Comparison of ENCODE assay signal across 15 mouse cellular contexts in genomic region chr3:60046221-60046913, GRCm38 (mm10). TPM values are rescaled to one million over a fixed set of nuclear protein-coding genes. Genes with fewer than 3 reads are reported as not detected.
"Had no signal": no experiment of that assay in that cellular context is flagged by ENCODE, and none has a peak within 500 bp of the region (broad histone marks: within the 10 kb centered on the region; RNA-seq: fewer than 3 reads in every experiment).

No protein-coding gene starts in this region.

- H3K9me3 ChIP-seq: hindbrain, embryonic 13.5 days; limb, embryonic 10.5 days; liver, embryonic 15.5 days; midbrain, embryonic 13.5 days had no signal

- ATAC-seq: hindbrain, postnatal 0 days; midbrain, embryonic 13.5 days had no signal

- H3K4me3 ChIP-seq: hindbrain, embryonic 13.5 days; left cerebral cortex, adult 2 months; limb, embryonic 10.5 days; liver, embryonic 15.5 days; midbrain, embryonic 13.5 days had no signal

- H3K27ac ChIP-seq: hindbrain, embryonic 13.5 days; hindbrain, postnatal 0 days; left cerebral cortex, adult 2 months; limb, embryonic 10.5 days; liver, embryonic 15.5 days; midbrain, embryonic 13.5 days had no signal

- H3K36me3 ChIP-seq: hindbrain, embryonic 13.5 days; limb, embryonic 10.5 days; liver, embryonic 15.5 days; midbrain, embryonic 13.5 days had no signal

- H3K4me2 ChIP-seq: hindbrain, embryonic 13.5 days; liver, embryonic 15.5 days; midbrain, embryonic 13.5 days had no signal

- H3K9ac ChIP-seq: hindbrain, embryonic 13.5 days; liver, embryonic 15.5 days; midbrain, embryonic 13.5 days had no signal

- DNase-seq: lung, postnatal 36 days; right cerebral cortex, postnatal 14 days; thymus, postnatal 25 days had no signal

- H3K27me3 ChIP-seq: hindbrain, embryonic 13.5 days; liver, embryonic 15.5 days; midbrain, embryonic 13.5 days had no signal

- H3K4me1 ChIP-seq: hindbrain, embryonic 13.5 days; limb, embryonic 10.5 days; liver, embryonic 15.5 days; midbrain, embryonic 13.5 days had no signal

RNA-seq across cellular contexts. Expression of gene Aadac, which starts 20.9 kb away (rescaled TPM):
- polyA plus RNA-seq: hindbrain, embryonic 13.5 days; hindbrain, postnatal 0 days; limb, embryonic 10.5 days; midbrain, embryonic 13.5 days; midbrain, postnatal 0 days; neural tube, embryonic 14.5 days; spleen, adult 2 months; urinary bladder, adult 2 months had no signal

RNA-seq across cellular contexts. Expression of gene Sucnr1, which starts 35.3 kb away (rescaled TPM):
- polyA plus RNA-seq: hindbrain, embryonic 13.5 days; limb, embryonic 10.5 days; lung, embryonic 16.5 days; midbrain, embryonic 13.5 days; midbrain, postnatal 0 days; neural tube, embryonic 14.5 days had no signal

RNA-seq across cellular contexts. Expression of gene Aadacl2, which starts 39.8 kb away (rescaled TPM):
- polyA plus RNA-seq: hindbrain, embryonic 13.5 days; hindbrain, postnatal 0 days; intestine, embryonic 14.5 days; limb, embryonic 10.5 days; liver, embryonic 15.5 days; lung, embryonic 16.5 days; midbrain, embryonic 13.5 days; midbrain, postnatal 0 days; neural tube, embryonic 14.5 days; spleen, adult 2 months; urinary bladder, adult 2 months had no signal
